Mouse (Mus musculus) cerebellum, adult 9-11 months (tissue): ENCODE data around the gene Prlhr.

Source experiments
- DNase-seq: peaks from one replicate; pipeline ENCODE4 v3.0.0; 2022

The Prlhr gene

DNA sequence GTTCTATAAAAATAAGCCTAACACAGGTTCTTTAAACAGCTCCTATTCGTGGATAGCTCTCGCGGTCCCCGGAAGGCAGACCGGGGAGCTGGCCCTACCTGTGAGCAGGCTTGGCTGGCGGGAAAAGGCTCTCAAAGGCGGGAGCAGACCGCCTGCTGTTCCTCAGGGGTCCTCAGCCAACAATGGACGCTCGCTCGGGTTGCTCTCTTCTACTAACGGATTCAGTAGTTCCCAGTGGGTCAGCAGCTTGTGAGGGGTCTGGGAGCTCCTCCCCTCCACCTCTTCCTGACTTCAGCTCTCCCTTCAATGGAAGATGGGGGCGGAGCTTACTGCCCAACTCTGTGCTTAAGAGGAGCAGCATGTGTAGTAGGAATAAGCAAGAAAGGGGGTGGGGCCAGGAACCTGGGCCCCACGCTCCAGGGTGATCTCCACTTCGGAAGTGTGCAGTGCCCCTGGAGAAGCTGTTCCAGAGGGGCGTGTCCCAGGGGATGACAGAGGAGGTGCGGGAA is at the start of gene Prlhr:
Gene Prlhr, minus strand, starts transcription at position 51 of the 509 bp plus-strand sequence.
- no peak for DNase-seq

DNA sequence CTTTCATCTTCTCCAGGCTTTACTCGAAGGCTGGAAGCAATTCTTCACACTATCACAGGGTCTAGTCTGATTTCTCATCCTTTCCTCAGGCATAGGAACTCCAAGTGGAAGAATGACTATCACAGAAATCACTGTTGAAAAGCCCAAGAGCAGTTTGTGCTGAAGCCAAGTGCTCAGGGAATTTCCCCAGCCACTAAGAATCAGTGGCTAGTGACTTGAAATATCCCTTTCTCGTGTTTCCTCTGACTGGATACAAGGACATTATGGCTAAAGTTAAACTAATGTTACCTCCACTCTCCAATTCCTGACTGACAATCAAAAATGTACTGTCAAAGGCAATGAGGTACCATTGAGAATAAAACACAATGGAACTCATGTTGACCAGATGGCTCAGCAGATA is 47.0 kb upstream of the Prlhr start:
- no peak for DNase-seq

GRCm38 (mm10) chr19:60513431-60513830 is 45.3 kb upstream of the Prlhr start:
- no peak for DNase-seq

DNA sequence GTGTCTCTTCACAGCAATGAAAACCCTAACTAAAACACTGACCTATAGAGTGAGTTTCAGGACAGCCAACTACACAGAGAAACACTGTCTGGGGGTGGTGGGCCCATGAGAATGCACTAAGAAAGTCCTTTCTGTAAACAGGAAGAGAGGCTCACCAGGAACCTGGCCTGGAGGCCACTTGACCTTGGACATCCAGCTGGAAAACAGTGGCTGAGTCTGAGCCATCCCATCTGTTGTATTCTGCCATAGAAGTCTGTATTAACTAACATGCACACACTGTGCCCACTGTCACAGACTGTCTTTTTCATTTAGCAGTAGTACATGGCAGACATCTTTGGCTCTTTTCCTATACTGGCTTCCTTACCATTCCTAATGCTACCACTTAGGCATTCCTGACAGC is 32.1 kb upstream of the Prlhr start:
- DNase-seq, result no peak

GRCm38 (mm10) chr19:60497171-60497570 is 29.1 kb upstream of the Prlhr start:
- DNase-seq, result no peak

DNA sequence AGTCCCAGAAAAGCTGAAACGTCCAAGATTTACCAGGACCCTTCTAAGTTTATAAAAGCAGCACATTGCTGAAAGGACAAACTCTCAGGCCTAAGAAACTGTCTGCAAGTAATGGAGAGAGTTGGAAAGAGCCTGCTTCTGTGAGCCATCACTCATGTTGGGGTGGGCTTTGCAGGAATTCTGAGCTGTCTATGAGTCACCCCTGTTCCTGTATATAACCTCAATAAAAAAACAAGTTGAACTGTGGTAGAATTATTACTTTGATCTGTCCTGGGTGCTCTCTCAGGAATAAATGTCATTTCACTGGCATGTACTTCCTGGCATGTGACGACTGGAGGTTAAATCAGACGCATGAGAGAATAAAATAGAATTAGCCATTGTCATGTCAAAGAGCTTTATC is 27.7 kb upstream of the Prlhr start:
- DNase-seq, result no peak

DNA sequence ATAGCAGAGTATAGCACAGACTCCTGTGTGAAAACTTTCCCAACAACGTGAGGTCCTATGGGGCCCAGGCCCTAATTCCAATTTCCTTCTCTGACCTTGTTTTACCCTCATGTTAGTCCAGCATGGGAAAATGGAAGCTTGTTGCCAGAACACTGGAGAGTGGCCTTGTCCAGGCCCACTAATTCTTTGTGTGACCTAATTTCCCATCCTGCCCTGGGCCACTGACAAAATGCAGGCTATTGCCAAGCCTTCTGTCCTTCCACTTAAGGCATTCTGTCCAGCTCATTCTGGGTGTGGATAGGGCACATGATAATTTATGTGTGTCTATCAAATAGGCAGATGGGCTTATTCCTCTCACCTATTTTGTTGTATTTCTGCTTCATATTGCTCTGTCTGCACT is 21.5 kb upstream of the Prlhr start:
- peak; percentile 17 for DNase-seq

DNA sequence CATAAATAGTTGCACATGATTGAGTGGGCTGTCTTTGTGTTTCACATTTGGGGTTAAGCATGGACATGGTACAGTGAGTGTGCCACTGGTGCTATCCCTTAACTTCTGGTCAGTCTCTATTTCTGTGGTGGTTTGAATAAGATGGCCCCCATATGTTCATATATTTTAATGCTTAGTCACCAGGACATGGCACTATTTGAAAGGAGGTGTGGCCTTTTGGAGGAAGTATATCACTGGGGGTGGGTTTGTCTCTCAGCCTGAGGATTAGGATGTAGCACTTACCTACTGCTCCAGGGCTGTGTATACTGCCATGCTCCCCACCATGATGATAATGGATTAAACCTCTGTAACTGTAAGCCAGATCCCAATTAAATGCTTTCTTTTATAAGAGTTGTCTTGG is 17.2 kb upstream of the Prlhr start:
- DNase-seq, result no peak

GRCm38 (mm10) chr19:60478859-60479258 is 10.8 kb upstream of the Prlhr start:
- no peak for DNase-seq

- no peak for DNase-seq
These were observed 9.7 kb upstream of the Prlhr start for GRCm38 (mm10) chr19:60477788-60478187.

- no peak for DNase-seq
These were observed 742 bp upstream of the Prlhr start for GRCm38 (mm10) chr19:60468846-60469245.

DNA sequence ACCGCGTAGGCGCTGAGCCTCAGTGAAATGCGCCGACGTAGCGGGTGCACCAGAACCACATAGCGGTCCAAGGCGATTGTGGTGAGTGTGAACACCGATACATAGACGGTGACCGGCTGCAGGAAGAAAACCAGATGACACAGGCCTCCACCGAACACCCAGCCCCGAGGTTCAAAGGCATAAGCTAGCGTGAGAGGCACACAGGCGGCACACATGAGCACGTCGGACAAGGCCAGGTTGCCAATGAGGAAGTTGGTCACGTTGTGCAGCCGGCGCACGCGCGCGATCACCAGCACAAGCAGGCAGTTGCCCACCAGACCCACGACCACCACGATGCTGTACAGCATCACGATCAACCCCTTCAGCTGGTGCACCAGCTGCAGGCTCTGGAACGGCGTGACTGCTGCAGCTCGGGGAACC is 506 bp downstream of the Prlhr start:
- DNase-seq, result no peak

DNA sequence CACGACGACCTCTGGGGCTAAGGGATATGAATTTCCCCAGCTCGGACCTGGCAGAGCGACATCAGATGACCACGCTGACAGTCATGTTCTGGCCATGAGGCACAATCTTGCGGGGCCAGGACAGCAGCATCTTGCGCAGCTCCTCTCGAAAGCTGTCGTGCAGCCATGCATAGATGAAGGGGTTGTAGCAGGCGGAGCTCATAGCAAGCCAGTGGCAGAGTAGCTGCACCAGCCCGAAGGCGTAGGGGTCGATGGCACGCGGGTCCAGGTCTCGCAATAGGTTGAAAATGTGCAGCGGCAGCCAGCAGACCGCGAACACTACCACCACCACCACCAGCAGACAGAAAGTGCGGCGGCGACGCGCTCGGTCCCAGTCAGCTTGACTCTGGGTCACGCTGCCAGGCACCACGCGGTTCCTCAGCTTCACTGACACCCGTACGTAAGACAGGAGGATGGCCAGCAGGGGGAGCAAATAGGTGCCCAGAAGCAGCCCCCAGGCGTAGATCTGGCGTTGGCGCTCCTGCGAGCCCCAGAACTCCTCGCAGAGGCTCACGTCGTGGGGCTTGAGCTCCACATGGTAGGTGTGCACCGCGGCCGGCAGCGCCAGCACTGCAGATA is 1.0 kb downstream of the Prlhr start:
- peak; percentile 54 for DNase-seq

- DNase-seq, result no peak
These were observed 2.4 kb downstream of the Prlhr start for GRCm38 (mm10) chr19:60465726-60466125.

GRCm38 (mm10) chr19:60463896-60464295 is 4.2 kb downstream of the Prlhr start:
- DNase-seq, result peak; percentile 55

GRCm38 (mm10) chr19:60463440-60463839 is 4.7 kb downstream of the Prlhr start:
- DNase-seq, result no peak

DNA sequence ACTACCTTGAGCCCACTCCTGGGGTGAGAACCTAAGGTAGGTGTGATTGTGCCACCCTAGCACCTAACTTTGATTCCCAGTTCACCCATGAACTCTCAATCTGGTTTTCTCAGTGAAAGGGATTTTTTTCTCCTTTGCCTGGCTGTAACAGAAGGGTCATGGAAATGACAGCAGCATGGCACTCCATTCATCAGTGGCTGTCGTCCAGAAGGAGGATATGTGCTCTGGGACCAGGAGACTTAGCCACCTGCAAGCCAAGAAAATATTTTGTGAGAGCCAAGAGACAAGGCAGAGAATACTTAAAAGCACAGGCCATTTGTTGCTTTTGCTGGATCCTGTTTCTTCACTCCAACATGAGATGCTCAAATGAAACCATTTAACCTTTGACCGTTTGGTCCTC is 6.6 kb downstream of the Prlhr start:
- no peak for DNase-seq

DNA sequence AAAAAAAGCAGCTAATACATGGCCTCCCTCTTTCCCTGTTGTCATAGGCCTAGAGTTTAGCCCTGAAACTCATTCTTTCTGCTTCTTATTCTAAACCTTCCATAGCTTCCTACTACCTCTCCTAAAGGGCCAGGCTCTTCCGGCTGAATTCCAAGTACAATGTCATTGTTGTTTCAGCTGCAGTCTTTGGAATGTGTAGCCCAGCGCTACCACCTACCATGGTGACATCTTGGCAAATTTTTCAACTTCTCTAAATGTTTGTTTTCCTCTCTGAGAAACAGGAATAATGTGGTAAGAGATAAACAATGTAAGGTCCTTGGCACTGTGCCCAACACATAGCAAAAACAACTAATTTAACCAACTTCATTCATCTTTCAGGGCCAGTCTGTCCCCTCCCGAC is 8.4 kb downstream of the Prlhr start:
- DNase-seq, result no peak

DNA sequence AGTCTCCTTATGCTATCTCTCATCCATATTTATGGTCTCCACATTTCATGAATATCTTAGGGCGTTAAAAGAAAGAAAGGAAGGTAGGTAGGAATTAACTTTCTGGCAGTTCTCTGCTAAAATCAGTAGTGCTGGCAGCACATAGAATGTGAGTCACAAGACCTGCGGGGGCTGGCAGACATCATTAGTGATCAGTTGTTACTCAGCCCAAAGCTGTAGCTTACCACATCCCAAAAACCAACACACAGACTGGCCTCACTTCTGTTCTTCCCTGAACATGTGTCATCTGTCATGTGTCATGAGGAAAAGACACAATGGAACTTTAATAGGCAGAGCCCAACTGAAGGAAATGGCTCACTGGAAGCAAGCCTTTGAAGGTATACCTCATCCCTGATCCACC is 9.0 kb downstream of the Prlhr start:
- DNase-seq, result no peak

GRCm38 (mm10) chr19:60455791-60456190 is 12.3 kb downstream of the Prlhr start:
- no peak for DNase-seq

DNA sequence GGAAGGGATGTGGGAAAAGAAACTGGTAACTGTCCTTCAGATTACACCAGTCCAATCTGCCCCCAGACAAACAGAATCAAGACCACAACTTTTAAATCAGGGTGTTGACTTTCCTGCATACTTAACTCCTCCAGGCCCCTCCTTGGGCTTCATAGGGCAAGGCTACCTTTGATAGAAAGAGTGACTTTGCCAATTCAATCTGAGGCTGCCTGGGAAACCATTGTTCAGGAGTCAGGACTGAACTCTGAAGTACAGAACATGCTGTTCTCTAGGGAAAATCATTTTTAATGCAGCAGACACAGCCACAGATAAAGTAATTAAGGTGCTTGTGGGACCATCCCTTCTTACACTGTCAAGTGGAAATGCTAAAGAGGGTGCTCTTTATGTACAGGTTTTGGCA is 27.6 kb downstream of the Prlhr start:
- DNase-seq, result no peak

DNA sequence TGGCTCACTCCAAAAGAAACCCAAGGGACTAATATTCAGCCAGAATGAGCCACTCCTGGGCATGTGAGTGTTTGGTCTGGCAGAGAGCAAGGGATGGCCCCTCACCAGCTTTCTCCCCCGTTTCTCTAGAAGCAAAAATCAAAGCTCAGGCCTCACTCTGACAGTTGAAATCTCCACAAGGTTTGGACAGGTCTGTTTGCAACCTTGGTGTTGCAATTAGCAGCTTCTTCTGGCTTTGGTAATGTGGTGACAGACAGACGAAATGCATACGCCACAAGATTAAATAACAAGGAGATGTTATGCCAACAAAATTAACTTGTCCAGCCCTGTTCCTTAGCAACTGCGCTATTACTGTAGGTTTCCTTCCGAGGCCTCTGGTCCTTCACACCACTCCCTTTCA is 28.0 kb downstream of the Prlhr start:
- no peak for DNase-seq

- no peak for DNase-seq
These were observed 30.4 kb downstream of the Prlhr start for GRCm38 (mm10) chr19:60437566-60438241.

DNA sequence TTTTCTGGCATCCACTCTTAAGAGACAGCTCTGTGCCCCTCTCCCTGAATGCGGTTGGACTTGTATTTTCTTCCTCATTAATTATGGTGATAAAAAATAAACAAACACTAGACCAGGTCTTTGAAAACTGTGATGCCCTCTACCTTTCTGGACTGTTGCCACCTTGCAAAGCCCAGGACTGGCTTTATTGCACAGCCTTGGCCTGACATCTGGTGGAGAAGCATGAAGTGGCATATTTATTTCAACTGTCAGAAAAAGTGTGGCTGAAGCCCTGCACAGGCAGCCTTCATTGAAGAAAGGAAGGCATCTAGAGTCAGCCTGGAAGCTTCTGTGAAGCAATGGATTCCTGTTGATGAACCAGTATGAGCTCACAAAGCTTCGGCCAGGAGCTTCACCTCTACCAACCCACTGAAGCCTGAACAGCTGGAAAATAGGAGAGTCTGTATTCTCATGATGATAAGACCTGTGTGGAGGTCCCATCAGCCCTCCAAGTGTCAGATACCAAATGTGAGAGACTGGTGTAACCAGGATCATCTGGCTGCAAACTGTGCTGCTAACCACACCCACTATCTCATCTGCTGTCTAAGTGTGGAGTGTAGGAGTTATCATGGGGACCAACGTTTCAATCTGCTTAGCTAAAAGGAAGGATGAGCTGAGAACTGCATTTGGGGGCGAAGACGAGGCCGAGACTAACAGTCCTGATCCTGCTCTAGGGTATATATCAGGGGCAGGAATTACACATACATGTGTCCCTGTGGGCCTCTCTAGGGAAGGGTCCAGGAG is 35.6 kb downstream of the Prlhr start:
- DNase-seq, result no peak
